Mouse (Mus musculus) lung, postnatal 25 days (tissue): ENCODE measurements at regions not wholly inside any gene's neighbourhood (a gene's known extent, or its start where the extent isn't known, plus 50 kb on each side); places are given as distances from the start of the nearest gene placed in this dataset.

ENCODE experiments used
- DNase-seq: peaks from one replicate; pipeline ENCODE4 v3.0.0; 2022; ENCODE audit warnings: low spot score

DNA sequence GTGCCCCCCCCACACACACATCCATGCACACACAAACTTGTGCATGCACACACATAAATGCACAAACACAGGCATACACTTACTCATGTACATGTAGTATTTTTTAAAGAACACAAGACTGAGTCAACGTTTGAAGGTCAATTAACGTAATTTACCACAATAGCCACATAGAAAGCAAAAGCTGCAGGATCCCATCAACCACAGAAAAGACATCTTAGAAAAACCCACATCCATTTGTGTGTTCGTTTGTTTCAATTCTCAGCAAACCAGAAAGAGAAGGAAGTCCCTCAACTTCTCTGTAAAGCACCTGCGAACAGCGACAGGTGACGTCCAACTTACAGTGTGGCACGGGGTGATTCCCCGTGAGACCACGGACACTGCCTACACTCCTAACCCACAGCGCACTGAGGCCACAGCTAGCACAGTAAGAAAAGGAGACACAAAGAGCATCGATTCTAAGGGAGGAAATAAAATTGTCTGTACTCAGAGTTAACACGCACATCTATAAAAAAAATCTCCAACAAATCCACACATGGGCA is 53.8 kb downstream of the Dio3 start:
- DNase-seq: no peak

DNA sequence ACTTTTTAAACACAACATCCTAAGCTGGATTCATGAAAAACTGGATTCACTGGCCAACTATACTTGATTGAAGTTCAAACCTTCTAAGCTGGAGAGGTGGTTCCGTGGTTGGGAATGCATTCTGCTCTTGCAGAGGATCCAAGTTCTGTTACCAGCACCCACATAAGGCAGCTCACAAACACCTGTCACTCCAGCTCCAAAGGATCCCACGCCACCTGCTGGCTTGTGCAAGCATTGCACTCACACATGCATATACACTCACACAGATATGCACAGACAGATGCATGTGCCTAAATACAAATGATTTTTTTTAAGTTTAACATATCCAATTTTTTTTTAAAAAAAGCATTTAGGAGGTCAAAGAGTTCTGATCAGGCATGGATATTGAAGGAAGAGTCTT is 55.7 kb downstream of the Dio3 start:
- DNase-seq: no peak

DNA sequence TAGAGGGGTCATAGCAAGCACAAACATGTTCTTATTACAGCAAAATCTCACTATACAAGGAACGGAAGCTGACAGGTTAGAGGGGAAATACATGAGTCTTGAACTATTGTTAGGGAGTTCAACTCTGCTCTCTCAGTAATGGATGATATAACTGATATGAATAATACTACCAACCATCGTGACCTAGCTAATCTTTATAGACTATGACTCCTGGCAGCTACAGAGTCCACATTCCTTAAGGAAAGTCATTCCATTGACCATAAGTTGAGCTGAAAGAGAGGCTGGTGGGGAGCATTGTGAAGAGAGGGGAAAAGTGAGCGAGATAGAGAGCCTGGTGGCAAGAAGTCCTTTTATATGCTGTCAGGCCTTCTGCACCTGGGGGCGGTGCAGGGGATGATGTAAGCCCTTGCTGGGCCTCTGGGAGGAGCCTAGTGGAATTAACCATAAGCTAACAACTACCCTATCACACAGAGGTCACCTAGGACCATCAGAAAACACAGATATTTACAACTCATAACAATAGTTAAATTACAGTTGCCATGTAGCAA is 65.5 kb downstream of the Dio3 start:
- no peak for DNase-seq

DNA sequence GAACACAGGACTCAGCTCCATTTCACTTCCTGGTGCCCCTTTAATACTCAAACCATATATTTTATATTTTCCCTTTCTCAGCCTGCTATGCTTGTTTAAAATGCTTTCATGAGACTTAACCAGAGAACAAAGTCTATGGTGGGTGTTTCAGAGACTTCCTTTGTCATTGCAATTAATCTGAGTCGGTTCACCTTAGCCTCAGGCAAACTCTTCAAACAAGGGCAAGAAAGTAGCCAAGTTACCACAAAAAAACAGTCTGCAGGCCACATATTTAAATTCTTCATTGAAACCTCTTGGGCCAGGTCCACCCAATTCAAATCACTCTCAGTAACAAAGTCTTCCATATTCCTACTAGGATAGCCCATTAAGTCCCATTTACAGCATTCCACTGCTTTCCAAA is 70.8 kb downstream of the Dio3 start:
- DNase-seq: no peak

DNA sequence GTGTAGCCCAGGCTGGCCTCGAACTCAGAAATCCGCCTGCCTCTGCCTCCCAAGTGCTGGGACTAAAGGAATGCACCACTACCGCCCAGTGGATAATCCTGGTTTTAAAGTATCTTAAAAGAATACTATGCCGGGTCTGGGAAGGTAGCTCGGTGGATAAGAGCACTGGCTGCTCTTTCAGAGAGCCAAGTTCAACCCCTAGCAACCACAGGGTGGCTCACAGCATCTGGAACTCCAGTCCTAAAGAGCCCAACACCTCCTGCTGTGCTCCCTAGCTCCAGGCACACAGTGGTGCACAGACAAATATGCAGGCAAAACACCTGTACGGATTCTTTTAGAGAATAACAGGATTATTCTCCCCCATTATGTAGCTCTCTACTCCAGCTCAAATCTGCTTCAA is 77.0 kb downstream of the Dio3 start:
- DNase-seq: no peak

DNA sequence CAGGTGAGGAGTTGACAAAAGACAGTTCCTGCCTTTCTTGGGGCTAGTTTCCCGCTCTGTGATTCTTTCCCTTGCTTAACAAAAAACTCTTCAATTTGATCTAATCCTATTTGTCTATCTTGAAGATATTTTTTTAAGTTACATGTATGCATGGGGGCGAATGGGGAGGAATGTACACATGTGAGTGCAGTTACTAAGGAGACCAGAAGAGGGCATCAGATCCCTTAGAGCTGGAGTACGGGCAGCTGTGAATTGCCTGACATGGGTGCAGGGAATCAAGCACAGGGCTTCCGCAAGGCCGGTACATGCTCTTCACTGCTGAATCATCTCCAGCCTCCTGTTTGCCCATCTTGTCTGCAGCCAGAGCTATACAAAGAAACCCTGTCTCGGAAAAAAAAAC is 79.8 kb upstream of the Ppp2r5c start:
- no peak for DNase-seq

DNA sequence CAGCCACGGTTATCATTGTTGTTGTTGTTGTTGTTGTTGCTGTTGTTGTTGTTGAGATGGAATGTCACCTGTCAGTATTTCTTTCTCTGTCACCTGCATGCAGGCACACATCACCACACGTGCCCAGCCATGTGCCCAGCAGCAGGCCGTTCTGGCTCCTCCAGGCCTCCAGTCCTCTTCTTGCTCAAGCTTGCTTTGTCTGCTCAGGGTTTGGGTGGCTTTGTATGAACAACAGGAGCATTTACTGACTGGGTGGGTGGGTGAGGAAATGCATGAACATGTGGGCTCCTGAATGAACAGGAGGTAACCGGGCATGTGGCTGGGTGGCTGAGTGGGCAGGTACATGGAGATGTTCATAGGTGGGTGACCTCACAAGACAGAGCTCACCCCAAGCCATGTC is 79.1 kb upstream of the Ppp2r5c start:
- no peak for DNase-seq

DNA sequence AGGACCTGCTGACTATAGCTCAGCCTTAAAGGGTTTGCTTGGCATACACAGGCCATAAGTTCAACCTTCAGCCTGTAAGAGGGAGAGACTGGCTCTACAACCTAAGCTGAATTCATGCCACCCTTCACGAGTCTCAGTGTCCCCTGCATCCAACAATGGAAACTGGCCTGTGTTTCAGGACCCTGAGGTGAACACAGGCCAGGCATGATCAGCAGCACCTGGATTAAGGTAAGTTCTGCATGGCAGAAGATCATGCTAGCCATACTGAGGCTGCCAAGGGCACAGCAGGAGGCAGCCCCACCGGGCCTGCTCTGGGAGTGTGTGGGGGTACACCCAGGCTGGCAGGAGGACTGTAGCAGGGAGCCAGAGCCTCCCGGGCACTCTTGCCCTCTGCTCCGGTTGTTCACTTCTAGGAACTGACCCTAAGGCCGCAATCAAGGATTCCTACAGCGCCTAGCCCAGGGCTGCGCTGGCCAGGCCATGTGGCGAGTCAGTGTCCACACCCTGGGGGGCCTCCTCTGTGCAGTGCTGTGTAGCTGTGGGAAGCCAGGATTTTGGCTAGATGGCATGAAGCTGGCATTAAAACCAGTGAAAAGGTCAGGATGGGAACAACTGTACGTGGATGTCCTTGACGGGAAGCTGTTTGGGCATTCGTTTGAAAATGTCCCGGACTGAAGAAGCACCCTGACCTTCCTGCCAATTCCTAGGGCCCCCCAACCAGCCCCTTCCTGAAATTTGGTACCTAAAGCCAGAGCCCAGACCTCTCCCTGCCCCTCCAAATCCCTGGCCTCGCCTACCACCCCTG is 74.8 kb upstream of the Ppp2r5c start:
- no peak for DNase-seq

DNA sequence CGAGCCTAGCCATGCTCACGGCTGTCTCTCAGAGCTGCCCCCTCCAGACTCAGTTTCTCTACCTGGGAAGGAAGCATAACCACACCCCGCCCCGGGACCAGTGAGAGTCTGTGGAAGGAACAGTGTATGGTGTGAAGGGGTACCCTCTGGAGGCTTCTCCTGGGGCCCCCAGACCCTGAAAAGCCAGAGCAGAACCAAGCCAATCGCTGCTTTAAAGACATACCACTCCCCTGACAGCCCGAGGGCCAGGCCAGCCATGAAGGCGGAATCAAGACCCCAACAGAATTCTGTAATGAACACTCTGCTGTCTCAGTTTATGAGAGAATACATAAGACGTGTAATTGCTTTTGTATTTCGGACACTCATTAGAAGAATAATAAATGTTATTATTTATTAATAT is 73.9 kb upstream of the Ppp2r5c start:
- DNase-seq: no peak

DNA sequence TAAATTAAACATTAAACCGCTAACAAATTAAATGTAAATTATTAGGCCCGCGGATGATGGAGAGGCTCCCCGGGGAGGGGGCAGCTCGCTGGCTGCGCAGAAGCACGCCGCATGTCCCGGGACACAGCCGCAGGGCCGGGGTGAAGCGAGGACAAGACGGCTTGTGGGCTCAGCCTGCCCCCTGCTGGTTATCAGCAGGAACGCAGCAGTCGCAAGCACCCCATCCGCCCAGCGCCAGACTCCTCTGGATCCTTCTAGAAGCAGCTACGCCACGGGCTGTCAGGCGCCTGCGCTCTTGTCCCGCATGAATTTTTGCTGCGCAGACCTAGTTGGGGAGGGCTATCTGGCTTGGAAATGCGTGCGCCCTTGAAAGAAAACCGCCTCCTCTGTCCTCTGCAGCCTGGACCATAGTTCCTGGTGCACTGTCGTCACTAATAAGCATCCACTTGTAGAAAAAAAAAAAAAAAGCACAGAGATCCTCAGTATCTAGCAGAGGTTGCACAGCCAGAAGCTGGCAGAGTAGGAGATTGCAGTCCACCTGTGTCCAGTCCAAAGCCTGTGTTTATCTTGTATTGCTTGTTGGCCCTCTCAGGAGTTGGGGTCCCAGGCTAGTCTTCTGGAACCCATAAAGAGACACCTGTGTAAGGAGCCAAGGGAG is 73.4 kb upstream of the Ppp2r5c start:
- DNase-seq: peak; percentile 79

DNA sequence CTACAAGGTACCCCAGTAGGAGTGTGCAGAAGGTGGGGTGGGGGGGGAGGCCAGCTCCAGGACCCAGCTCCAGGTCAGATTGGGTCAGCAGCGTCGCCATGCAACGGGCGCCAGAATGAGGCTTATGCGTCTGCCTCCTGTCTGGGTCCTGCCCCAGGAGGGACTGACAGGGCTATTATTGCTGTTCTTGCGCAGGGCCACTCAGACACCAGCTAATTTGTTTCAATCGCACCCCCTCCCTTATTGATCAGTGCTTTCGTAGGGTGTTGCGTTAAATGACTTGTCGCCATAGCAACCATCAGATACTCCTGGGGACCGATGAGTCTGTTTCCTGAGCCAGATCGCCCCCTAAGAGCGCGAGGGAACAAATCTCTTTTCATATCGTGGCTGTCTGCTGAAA is 71.8 kb upstream of the Ppp2r5c start:
- DNase-seq: no peak

DNA sequence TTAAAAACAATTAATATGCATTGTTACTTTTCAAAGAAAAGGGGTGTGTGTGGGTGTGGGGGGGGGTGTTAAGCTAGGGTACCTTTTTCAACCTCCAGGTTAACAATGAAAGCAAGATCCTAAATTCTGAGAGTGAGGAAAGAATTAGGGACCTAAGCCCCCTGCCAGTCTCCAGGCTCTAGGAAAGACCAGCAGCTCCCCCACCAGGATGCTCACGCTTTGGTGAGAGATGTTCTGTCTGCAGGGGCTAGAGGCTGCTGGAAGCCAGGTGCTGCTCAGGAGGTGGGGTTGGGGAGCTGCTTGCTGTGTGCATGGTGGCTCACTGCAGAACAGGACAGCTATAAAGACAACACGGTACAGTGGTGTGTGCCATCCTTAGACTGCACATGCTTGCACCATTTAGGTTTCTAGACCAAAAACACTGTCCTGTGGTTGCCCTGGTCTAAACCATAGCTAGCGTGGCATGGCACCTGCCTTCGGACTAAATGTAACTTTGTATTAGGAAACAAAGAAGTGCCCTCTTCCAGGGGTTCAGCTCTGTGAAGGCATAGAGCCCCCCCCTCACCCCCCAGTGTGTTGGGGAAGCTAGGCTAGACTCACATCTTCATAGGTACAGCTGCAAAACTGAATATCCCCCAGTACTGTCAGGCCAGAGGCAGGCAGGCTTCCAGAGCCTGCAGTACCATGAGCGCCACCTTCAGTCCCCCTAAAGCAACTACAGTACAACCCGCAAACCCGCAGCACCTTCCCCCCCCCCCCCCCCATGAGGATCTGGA is 70.7 kb upstream of the Ppp2r5c start:
- DNase-seq: no peak

DNA sequence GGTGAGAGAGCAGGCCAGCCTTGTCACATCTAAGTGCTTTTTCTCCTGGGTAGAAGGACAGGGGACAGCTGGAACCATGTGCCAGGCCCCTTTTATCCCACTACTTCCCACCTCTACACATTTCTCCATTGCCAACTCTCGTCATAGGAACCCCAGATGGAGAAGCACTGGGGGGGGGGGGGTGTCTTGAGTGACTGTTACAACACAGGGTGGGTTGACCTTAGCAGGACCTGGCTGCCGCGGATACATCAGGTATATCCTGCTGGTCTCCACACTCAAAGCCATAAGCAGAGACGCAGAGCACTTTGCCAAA is 70.1 kb upstream of the Ppp2r5c start:
- DNase-seq: no peak

DNA sequence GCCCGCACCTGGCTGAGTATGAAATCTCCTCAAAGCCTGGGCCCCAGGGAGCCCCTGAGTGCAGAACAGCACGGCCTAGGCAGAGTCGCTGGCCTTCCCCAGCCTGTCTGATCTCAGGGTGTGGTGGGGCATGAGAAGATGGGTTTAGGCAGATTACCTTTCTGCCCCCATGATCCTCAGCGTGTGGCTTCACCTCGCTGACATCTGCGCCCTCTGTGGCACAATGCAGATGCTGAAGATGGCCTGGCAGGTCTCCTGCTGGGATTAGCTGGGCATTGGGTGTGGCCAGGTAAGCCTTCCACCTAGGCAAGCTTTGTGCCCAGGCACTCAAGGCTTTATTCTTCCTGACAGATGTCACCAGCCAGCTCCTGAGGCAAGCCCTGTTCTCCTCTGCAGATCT is 69.6 kb upstream of the Ppp2r5c start:
- DNase-seq: no peak

DNA sequence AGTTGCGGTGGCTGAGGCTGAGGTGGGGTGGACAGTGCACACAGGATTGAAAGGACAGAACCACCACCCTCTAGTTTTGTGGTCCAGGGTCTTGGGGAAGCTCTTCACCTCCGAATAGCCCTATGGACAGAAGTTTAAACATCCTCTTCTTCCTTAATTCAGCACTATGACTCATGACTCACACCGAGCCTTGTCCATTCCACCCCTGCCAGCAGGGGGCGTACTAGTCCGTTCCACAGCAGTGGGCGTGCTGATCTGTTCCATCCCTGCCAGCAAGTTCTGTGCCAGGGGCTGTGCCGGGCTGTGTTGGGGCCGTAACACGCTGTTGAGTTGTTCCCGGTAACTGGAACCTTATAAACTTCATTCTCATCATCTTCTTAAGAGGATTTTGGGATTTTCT is 69.2 kb upstream of the Ppp2r5c start:
- peak; percentile 11 for DNase-seq

DNA sequence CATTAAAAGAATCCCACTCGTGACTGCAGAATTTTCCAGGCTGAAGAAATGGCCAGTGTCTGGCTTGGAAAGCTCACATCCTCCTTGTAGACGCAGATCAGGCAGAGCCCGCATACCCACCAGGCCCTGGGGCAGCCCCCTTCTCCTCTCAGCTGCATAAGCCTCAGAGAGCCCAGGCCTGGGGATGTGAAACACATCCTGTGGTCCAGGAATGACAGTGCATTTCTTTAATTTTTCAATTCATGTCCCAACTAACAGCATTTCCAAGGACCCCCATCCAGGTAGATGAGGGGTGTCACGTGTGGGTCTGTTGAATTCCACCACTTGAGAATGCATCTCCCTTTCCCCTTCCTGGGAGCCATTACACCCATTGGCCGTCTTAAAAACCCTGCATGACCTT is 68.6 kb upstream of the Ppp2r5c start:
- DNase-seq: no peak

DNA sequence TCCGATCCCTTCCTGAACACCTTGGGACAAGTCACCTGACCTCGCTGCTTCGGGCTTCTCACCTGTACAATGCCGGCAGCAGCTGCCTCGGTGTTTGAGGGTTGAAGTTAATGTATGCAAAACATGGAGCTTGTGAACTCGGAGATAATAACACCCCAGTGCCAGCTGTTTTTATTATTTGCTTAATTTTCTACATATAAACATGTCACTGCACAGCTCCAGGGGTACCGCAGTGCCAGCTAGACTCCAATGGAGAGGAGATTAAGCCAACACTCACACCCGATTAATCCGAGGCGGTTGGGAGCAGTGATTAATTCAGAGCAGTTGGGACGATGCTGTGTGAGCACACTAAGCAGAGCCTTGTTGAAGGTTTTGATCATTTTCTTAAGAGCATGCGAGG is 67.2 kb upstream of the Ppp2r5c start:
- no peak for DNase-seq

DNA sequence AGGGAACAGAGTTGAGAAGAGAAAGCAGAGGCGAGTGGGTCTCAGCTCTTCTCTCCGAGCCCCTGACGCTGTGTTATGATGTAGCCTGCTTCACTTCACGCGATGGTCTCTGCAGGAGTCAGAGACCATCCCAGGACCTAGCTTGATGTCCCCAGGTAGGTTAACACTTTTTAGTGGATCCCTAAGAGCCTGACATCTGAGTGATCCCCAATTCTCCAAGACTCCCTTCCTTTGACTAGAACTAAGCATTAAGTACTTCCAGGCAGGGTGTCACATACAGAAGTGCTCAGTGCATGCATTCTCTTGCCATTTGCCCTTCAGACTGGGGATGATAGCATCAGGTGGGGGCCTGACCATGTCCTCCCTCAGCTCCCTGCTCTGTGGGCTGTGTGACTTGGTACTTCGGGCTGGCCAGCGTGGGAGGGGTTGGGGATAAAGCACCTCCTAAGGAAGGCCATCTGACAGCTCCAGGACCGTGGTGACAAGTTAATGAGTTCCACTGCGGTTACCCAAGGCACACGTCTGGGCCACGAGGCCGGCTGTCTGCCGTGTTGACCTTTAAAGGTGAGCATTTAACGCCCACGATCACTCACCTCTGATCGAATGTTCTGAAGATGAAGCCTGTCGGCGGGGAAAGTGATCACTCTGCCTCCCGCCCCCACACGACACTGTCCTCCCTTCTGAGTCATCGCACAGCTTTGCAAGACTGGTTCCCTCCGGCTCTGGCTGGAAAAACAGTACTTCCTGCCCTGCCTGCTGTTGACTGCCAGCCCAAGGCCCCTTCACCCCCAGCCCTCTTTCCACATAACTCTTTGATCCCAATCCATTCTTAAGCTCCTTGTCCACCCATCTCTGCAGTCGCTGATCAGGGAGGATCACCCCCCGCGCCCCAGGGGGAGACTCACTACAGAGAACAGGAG is 65.8 kb upstream of the Ppp2r5c start:
- peak; percentile 8 for DNase-seq

DNA sequence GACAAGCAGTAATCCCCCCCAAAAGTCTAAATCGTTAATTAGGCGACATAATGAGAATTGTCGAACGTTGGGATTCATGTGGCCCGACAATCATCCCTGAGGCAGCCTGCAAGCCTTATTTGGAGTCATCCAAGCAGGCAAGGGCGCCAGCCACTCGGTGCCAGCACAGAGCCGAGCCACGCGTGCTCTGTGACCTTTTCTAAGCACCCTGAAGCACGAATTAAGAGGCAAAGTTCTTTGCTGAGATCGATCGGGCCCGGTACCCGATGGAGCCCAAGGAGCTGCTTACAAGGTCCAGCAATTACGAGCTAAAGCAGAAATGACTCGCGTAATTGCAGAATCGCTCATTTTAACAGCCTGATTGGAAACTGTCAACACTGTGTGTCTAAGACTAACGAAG is 61.9 kb upstream of the Ppp2r5c start:
- DNase-seq: no peak

DNA sequence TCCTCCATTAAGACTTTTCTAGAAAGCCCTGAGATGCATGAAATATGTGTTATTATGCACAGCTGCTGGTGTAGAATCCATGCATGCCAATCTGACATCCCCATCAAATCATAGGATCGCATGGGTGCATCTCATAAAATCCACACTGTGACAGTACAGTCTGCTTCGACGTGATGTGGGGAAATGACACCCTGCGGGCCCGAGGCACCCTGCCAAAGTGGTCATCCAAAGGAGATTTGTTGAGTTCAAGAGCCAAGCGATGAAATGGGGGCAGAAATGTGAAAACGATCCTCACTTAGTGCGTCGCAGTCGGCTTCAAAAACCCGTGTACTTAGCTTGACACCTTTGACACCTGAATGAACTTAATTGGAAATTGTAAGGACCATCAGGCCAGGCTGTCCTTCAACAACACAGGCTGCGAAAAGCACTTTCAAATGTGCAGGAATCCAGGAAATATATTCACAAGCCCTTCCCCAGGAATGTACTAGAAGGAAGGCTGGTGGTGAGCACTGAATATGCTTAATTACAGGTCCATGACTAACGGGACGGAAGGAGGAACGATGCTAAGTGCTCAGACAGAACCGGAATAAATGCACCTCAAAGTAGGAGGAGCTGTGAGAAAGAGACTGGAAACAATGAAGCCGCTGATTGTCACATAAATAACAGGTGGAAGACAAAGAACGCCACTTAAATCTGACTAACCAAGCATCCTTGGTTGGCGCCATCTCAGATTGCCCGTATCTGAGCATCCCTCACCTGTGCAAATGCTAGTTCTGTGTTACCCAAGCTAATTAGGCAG is 60.9 kb upstream of the Ppp2r5c start:
- no peak for DNase-seq

DNA sequence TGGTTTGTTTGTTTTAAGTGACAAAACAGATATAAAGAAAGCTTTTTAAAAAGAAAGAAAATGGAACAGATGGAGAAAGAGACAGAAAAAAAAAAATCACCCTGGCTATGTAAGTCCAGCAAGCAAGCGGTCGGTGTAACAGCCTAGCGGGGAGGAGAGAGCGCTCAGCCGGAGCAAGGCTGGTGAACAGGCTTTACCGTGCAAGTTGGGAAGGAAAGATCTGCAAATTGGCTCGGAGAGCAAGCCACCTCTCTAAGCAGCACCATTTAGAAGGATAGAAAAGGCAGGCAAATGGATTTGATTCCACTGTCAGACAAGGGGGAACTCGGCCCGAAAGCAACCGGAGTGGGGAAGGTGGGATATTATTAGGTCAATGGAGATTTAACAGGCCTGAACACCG is 59.9 kb upstream of the Ppp2r5c start:
- DNase-seq: no peak
